Comparison of ENCODE assay signal across 9 mouse cellular contexts in genomic region chr7:131644586-131644985, GRCm38 (mm10).
DNase-seq lines count a peak whose midpoint lies in the region; ATAC-seq and TF ChIP-seq lines count a peak whose summit lies in the region.
"Had no signal": no experiment of that assay in that cellular context is flagged by ENCODE, and none has a peak within 500 bp of the region (broad histone marks: within the 10 kb centered on the region; RNA-seq: fewer than 3 reads in every experiment).

No protein-coding gene starts in this region.

- H3K27me3 ChIP-seq in kidney, postnatal 0 days (ENCODE audit: insufficient read depth, low read length): peaks cover 24% of the 10 kb centered on the region
- H3K27me3 ChIP-seq in forebrain, embryonic 14.5 days (replicated peaks; ENCODE audit: control insufficient read depth, insufficient read depth, low read length): peaks cover 89% of the 10 kb centered on the region
- peaks cover 42% of the 10 kb centered on the region for H3K27me3 ChIP-seq in limb, embryonic 14.5 days (ENCODE audit: control insufficient read depth, insufficient read depth, low read length)
- H3K27me3 ChIP-seq in stomach, embryonic 15.5 days (replicated peaks): peaks cover 39% of the 10 kb centered on the region

- no peak for TF ChIP-seq POLR2A in limb, embryonic 14.5 days (IDR thresholded peaks at IDR 0.05; ENCODE audit: borderline replicate concordance, extremely low read depth, insufficient read depth, insufficient read length)

- H3K36me3 ChIP-seq in kidney, postnatal 0 days (ENCODE audit: insufficient read depth, low read length): no peaks in the 10 kb centered on the region
- H3K36me3 ChIP-seq in forebrain, embryonic 14.5 days (ENCODE audit: control insufficient read depth, insufficient read depth, low read length): no peaks in the 10 kb centered on the region
- no peaks in the 10 kb centered on the region for H3K36me3 ChIP-seq in limb, embryonic 14.5 days (ENCODE audit: control insufficient read depth, insufficient read depth, low read length)
- no peaks in the 10 kb centered on the region for H3K36me3 ChIP-seq in stomach, embryonic 15.5 days

- DNase-seq in kidney, postnatal 0 days (ENCODE audit: low spot score): no peak
- DNase-seq in kidney, adult 18-20 months: no peak
- DNase-seq in forebrain, embryonic 14.5 days (ENCODE audit: low spot score): peak; percentile 30
- DNase-seq in limb, embryonic 14.5 days (ENCODE audit: low spot score): no peak
- DNase-seq in cerebellum, postnatal 36 days: no peak
- no peak for DNase-seq in adrenal gland, adult 18-20 months (ENCODE audit: low spot score in 2 of 2)
- DNase-seq: right cerebral cortex, adult 18-20 months had no signal

- 2% methylated on average over 13 of the region's 13 CpGs for WGBS in kidney, postnatal 0 days
- under 1% methylated on average over 13 of the region's 13 CpGs for WGBS in forebrain, embryonic 14.5 days
- 2% methylated on average over 13 of the region's 13 CpGs for WGBS in limb, embryonic 14.5 days
- 4% methylated on average over 13 of the region's 13 CpGs for WGBS in stomach, embryonic 15.5 days

- H3K4me2 ChIP-seq in kidney, postnatal 0 days (ENCODE audit: low read length): peak overlapping the region; percentile 37
- no peak overlapping the region; the same call in 1 of the 2 replicates for H3K4me2 ChIP-seq in forebrain, embryonic 14.5 days (ENCODE audit: low read length)
- H3K4me2 ChIP-seq in limb, embryonic 14.5 days (replicated peaks; ENCODE audit: low read depth, low read length, severe bottlenecking): peak overlapping the region; percentile 31
- peak overlapping the region; percentile 43 for H3K4me2 ChIP-seq in stomach, embryonic 15.5 days
- H3K4me2 ChIP-seq: liver, embryonic 11.5 days had no signal

- H3K4me1 ChIP-seq in kidney, postnatal 0 days (replicated peaks; ENCODE audit: insufficient read depth, low read length): no peaks in the 10 kb centered on the region
- H3K4me1 ChIP-seq in forebrain, embryonic 14.5 days (ENCODE audit: control insufficient read depth, insufficient read depth, low read length): peaks cover 7% of the 10 kb centered on the region
- peaks cover 17% of the 10 kb centered on the region for H3K4me1 ChIP-seq in limb, embryonic 14.5 days (ENCODE audit: control insufficient read depth, insufficient read depth, low read length)
- peaks cover 4% of the 10 kb centered on the region; the same call in 1 of the 2 replicates for H3K4me1 ChIP-seq in stomach, embryonic 15.5 days

- no peak overlapping the region for H3K9ac ChIP-seq in kidney, postnatal 0 days (ENCODE audit: low read depth, low read length)
- H3K9ac ChIP-seq in forebrain, embryonic 14.5 days (ENCODE audit: low read length): no peak overlapping the region
- H3K9ac ChIP-seq in limb, embryonic 14.5 days (ENCODE audit: low read depth, low read length, severe bottlenecking): no peak overlapping the region
- H3K9ac ChIP-seq in stomach, embryonic 15.5 days: no peak overlapping the region

- peak overlapping the region; percentile 18; the same call in 1 of the 2 replicates for H3K4me3 ChIP-seq in kidney, postnatal 0 days (replicated peaks; ENCODE audit: low read depth, low read length)
- no peak overlapping the region for H3K4me3 ChIP-seq in forebrain, embryonic 14.5 days (ENCODE audit: low read depth, low read length)
- H3K4me3 ChIP-seq in limb, embryonic 14.5 days (replicated peaks; ENCODE audit: low read length): peak overlapping the region; percentile 11
- 0 out of 2 replicates have a peak overlapping the region, but pooled peaks have one; percentile 3 for H3K4me3 ChIP-seq in stomach, embryonic 15.5 days (replicated peaks)

- H3K27ac ChIP-seq in kidney, postnatal 0 days: no peak overlapping the region
- H3K27ac ChIP-seq in forebrain, embryonic 14.5 days (ENCODE audit: low read depth, low read length): no peak overlapping the region
- H3K27ac ChIP-seq in limb, embryonic 14.5 days (replicated peaks; ENCODE audit: low read depth, low read length): no peak overlapping the region
- no peak overlapping the region for H3K27ac ChIP-seq in stomach, embryonic 15.5 days

- no peak for ATAC-seq in kidney, postnatal 0 days (replicated peaks; ENCODE audit: low FRiP score, low read depth)
- ATAC-seq in forebrain, embryonic 14.5 days: no peak
- ATAC-seq in limb, embryonic 14.5 days (ENCODE audit: low FRiP score, low read depth): no peak
- no peak for ATAC-seq in stomach, embryonic 15.5 days (ENCODE audit: insufficient read depth, low FRiP score, low read depth)

- no peak for TF ChIP-seq CTCF in kidney, postnatal 0 days (IDR thresholded peaks at IDR 0.05; ENCODE audit: low read depth)

- H3K9me3 ChIP-seq in kidney, postnatal 0 days (replicated peaks; ENCODE audit: low read length): no peaks in the 10 kb centered on the region
- H3K9me3 ChIP-seq in forebrain, embryonic 14.5 days (replicated peaks; ENCODE audit: control insufficient read depth, low read length): no peaks in the 10 kb centered on the region
- no peaks in the 10 kb centered on the region for H3K9me3 ChIP-seq in limb, embryonic 14.5 days (ENCODE audit: control insufficient read depth, low read length)
- no peaks in the 10 kb centered on the region for H3K9me3 ChIP-seq in stomach, embryonic 15.5 days
